Mouse (Mus musculus): ENCODE results near the gene Arhgef15. TPM values are rescaled to one million over a fixed set of nuclear protein-coding genes. Genes with fewer than 3 reads are reported as not detected.

Gene Arhgef15
- polyA plus RNA-seq, 1 experiment from 2014 or later = 2.8 TPM

GRCm38 (mm10) chr11:68924749-68925148 lies 32.5 kb downstream of the Arhgef15 start:
- TF ChIP-seq CTCF (IDR thresholded peaks at IDR 0.05; ENCODE audit: low read depth) (no peak), EP300 (optimal IDR thresholded peaks at IDR 0.05) (no peak)
- Histone ChIP-seq H3K4me1 (replicated peaks; ENCODE audit: control insufficient read depth, insufficient read depth) (no peaks in the 10 kb centered on the region), H3K36me3 (ENCODE audit: control insufficient read depth, insufficient read depth, low read length) (no peaks in the 10 kb centered on the region), H3K27ac (replicated peaks) (no peak overlapping the region), H3K4me3 (ENCODE audit: low read depth, low read length) (no peak overlapping the region), H3K9ac (ENCODE audit: low read length) (no peak overlapping the region), H3K4me2 (replicated peaks; ENCODE audit: low read depth) (no peak overlapping the region), H3K9me3 (ENCODE audit: control insufficient read depth, low read length) (no peaks in the 10 kb centered on the region), H3K27me3 (ENCODE audit: control insufficient read depth, insufficient read depth, low read length) (no peaks in the 10 kb centered on the region)
- 85% methylated on average over 2 of the region's 2 CpGs for WGBS
- ATAC-seq (ENCODE audit: low FRiP score, low TSS enrichment) = no peak
- DNase-seq (ENCODE audit: low spot score) = no peak

GRCm38 (mm10) chr11:68923191-68923590 lies 34.1 kb downstream of the Arhgef15 start:
- no peak overlapping the region for H3K4me3 ChIP-seq (ENCODE audit: low read depth, low read length)
- H3K27ac ChIP-seq (replicated peaks) = no peak overlapping the region
- H3K4me2 ChIP-seq (replicated peaks; ENCODE audit: low read depth) = no peak overlapping the region
- H3K4me1 ChIP-seq (replicated peaks; ENCODE audit: control insufficient read depth, insufficient read depth) = no peaks in the 10 kb centered on the region
- H3K9me3 ChIP-seq (ENCODE audit: control insufficient read depth, low read length) = no peaks in the 10 kb centered on the region
- 69% methylated on average over 3 of the region's 3 CpGs for WGBS
- H3K27me3 ChIP-seq (ENCODE audit: control insufficient read depth, insufficient read depth, low read length) = no peaks in the 10 kb centered on the region
- no peak for ATAC-seq (ENCODE audit: low FRiP score, low TSS enrichment)
- TF ChIP-seq EP300 (optimal IDR thresholded peaks at IDR 0.05) (no peak), CTCF (IDR thresholded peaks at IDR 0.05; ENCODE audit: low read depth) (no peak)
- no peaks in the 10 kb centered on the region for H3K36me3 ChIP-seq (ENCODE audit: control insufficient read depth, insufficient read depth, low read length)
- H3K9ac ChIP-seq (ENCODE audit: low read length) = no peak overlapping the region
- DNase-seq (ENCODE audit: low spot score) = no peak

GRCm38 (mm10) chr11:68914566-68914965 lies 42.7 kb downstream of the Arhgef15 start:
- ATAC-seq (ENCODE audit: low FRiP score, low TSS enrichment) (no peak), DNase-seq (ENCODE audit: low spot score) (no peak)
- Histone ChIP-seq H3K36me3 (ENCODE audit: control insufficient read depth, insufficient read depth, low read length) (no peaks in the 10 kb centered on the region), H3K4me2 (replicated peaks; ENCODE audit: low read depth) (no peak overlapping the region), H3K27ac (replicated peaks) (no peak overlapping the region), H3K27me3 (ENCODE audit: control insufficient read depth, insufficient read depth, low read length) (no peaks in the 10 kb centered on the region), H3K4me3 (ENCODE audit: low read depth, low read length) (no peak overlapping the region), H3K9me3 (ENCODE audit: control insufficient read depth, low read length) (no peaks in the 10 kb centered on the region), H3K4me1 (replicated peaks; ENCODE audit: control insufficient read depth, insufficient read depth) (no peaks in the 10 kb centered on the region), H3K9ac (ENCODE audit: low read length) (no peak overlapping the region)
- no peak for TF ChIP-seq EP300 (optimal IDR thresholded peaks at IDR 0.05)
- no peak for TF ChIP-seq CTCF (IDR thresholded peaks at IDR 0.05; ENCODE audit: low read depth)
- 89% methylated on average over 4 of the region's 4 CpGs for WGBS

GRCm38 (mm10) chr11:68911531-68912177 lies 45.6 kb downstream of the Arhgef15 start:
- 0 out of 2 replicates have a peak, but pooled peaks cover 2% of the 10 kb centered on the region for H3K36me3 ChIP-seq (ENCODE audit: control insufficient read depth, insufficient read depth, low read length)
- no peak overlapping the region for H3K9ac ChIP-seq (ENCODE audit: low read length)
- H3K4me3 ChIP-seq (ENCODE audit: low read depth, low read length) = no peak overlapping the region
- DNase-seq (ENCODE audit: low spot score) (no peak), ATAC-seq (ENCODE audit: low FRiP score, low TSS enrichment) (no peak)
- no peak overlapping the region for H3K4me2 ChIP-seq (replicated peaks; ENCODE audit: low read depth)
- no peaks in the 10 kb centered on the region for H3K4me1 ChIP-seq (replicated peaks; ENCODE audit: control insufficient read depth, insufficient read depth)
- 26% methylated on average over 14 of the region's 14 CpGs for WGBS
- TF ChIP-seq CTCF (IDR thresholded peaks at IDR 0.05; ENCODE audit: low read depth) (no peak), EP300 (optimal IDR thresholded peaks at IDR 0.05) (no peak)
- H3K27me3 ChIP-seq (ENCODE audit: control insufficient read depth, insufficient read depth, low read length) = no peaks in the 10 kb centered on the region
- no peaks in the 10 kb centered on the region for H3K9me3 ChIP-seq (ENCODE audit: control insufficient read depth, low read length)
- H3K27ac ChIP-seq (replicated peaks) = 0 out of 2 replicates have a peak overlapping the region, but pooled peaks have one; percentile 35

- H3K4me2 ChIP-seq (replicated peaks; ENCODE audit: low read depth) = no peak overlapping the region
- 36% methylated on average over 7 of the region's 7 CpGs for whole genome bisulfite sequencing
- H3K4me1 ChIP-seq (replicated peaks; ENCODE audit: control insufficient read depth, insufficient read depth) = no peaks in the 10 kb centered on the region
- DNase-seq (ENCODE audit: low spot score) = peak; percentile 36
- H3K9me3 ChIP-seq (ENCODE audit: control insufficient read depth, low read length) = no peaks in the 10 kb centered on the region
- H3K36me3 ChIP-seq (ENCODE audit: control insufficient read depth, insufficient read depth, low read length) = peaks cover 2% of the 10 kb centered on the region; the same call in 1 of the 2 replicates
- TF ChIP-seq CTCF (IDR thresholded peaks at IDR 0.05; ENCODE audit: low read depth) = no peak
- no peak for TF ChIP-seq EP300 (optimal IDR thresholded peaks at IDR 0.05)
- H3K27me3 ChIP-seq (ENCODE audit: control insufficient read depth, insufficient read depth, low read length) = no peaks in the 10 kb centered on the region
- H3K9ac ChIP-seq (ENCODE audit: low read length) = no peak overlapping the region
- H3K27ac ChIP-seq (replicated peaks) = no peak overlapping the region
- H3K4me3 ChIP-seq (ENCODE audit: low read depth, low read length) = no peak overlapping the region
- ATAC-seq (ENCODE audit: low FRiP score, low TSS enrichment) = no peak
Observed at GRCm38 (mm10) chr11:68908846-68909503, 48.3 kb downstream of the Arhgef15 start.

GRCm38 (mm10) chr11:68907251-68907650 lies 50.0 kb downstream of the Arhgef15 start:
- ATAC-seq (ENCODE audit: low FRiP score, low TSS enrichment) (no peak), DNase-seq (ENCODE audit: low spot score) (no peak)
- H3K27me3 ChIP-seq (ENCODE audit: control insufficient read depth, insufficient read depth, low read length) = no peaks in the 10 kb centered on the region
- peaks cover 5% of the 10 kb centered on the region; the same call in 1 of the 2 replicates for H3K36me3 ChIP-seq (ENCODE audit: control insufficient read depth, insufficient read depth, low read length)
- no peak overlapping the region for H3K27ac ChIP-seq (replicated peaks)
- H3K9ac ChIP-seq (ENCODE audit: low read length) = no peak overlapping the region
- no peaks in the 10 kb centered on the region for H3K9me3 ChIP-seq (ENCODE audit: control insufficient read depth, low read length)
- no peak overlapping the region for H3K4me2 ChIP-seq (replicated peaks; ENCODE audit: low read depth)
- H3K4me1 ChIP-seq (replicated peaks; ENCODE audit: control insufficient read depth, insufficient read depth) = no peaks in the 10 kb centered on the region
- TF ChIP-seq EP300 (optimal IDR thresholded peaks at IDR 0.05) (no peak), CTCF (IDR thresholded peaks at IDR 0.05; ENCODE audit: low read depth) (no peak)
- 72% methylated on average over 3 of the region's 3 CpGs for WGBS
- no peak overlapping the region for H3K4me3 ChIP-seq (ENCODE audit: low read depth, low read length)
